Mouse (Mus musculus): ENCODE data around the gene Gm17268. TPM values are rescaled to one million over a fixed set of nuclear protein-coding genes. Genes with fewer than 3 reads are reported as not detected.

Gene Gm17268
- polyA plus RNA-seq, 1 experiment, result not detected

DNA sequence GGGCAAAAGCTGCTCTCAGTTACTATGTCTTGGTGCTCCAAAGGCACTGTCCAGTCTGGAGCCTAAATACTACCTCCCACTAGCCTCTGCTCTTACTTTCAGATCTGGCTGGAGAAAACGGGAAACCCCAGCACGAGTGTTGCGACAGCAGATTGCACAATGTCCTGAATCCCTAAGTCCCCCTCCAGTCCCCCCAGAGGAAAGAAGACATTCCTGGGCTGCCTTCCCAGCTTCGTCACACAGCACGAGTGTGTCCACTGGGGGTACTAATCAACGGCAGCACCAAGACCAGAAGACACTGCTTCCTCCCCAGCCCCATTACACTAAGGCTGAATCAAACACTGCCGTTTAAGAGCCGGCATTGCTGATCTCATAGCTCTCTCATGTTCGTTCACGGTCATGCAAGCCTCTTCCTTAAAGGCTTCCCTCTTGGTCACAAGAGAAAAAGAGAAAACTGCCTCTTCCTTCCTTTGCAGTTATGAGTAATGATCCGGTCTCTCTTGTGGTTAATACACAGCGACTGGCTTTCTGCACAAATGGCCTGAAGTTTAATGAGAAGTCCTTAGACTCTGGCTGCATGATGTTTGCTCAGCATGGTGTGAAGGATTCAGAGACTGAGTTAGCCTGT lies 31.5 kb downstream of the Gm17268 start:
- Histone ChIP-seq H3K36me3 (ENCODE audit: control insufficient read depth, insufficient read depth) (no peaks in the 10 kb centered on the region), H3K27me3 (ENCODE audit: control insufficient read depth, insufficient read depth, insufficient read length) (no peaks in the 10 kb centered on the region), H3ac (ENCODE audit: control insufficient read depth, insufficient read length, low read depth) (peak overlapping the region; percentile 1), H3K4me3 (ENCODE audit: insufficient read depth, poor library complexity, severe bottlenecking) (no peak overlapping the region), H3K79me2 (ENCODE audit: control insufficient read depth, insufficient read depth) (no peaks in the 10 kb centered on the region), H3K79me3 (ENCODE audit: low read depth) (no peaks in the 10 kb centered on the region)
- TF ChIP-seq MYOD1 (IDR thresholded peaks at IDR 0.05; ENCODE audit: control insufficient read depth, insufficient read length, low read depth), result no peak
- TF ChIP-seq USF1 (IDR thresholded peaks at IDR 0.05; ENCODE audit: low read depth), result no peak
- no peak for TF ChIP-seq MYOG (IDR thresholded peaks at IDR 0.05; ENCODE audit: control insufficient read depth, extremely low read depth, insufficient read length)
- TF ChIP-seq MAX (IDR thresholded peaks at IDR 0.05), result peak; percentile 80
- peak; percentile 100 for TF ChIP-seq CEBPB (IDR thresholded peaks at IDR 0.05; ENCODE audit: low read depth)

DNA sequence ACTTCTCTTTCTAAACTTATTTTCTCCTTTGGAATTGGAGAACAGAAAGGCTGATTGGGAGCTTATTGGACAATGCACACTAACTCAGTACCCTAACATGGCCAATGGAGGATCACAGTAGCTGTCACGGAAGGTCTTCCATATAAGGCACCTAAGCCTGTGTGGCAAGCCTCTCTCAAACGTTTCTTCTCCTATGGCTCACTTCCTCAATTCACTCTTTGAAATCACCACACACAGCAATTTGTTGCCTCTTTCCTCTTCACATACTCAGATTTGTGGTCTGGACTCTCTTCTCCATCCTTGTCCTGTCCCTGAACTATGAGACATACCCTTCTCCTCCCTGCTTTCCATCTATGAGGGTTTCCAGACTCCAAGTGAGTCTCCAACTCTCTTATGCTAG lies 33.6 kb downstream of the Gm17268 start:
- Histone ChIP-seq H3K79me2 (ENCODE audit: control insufficient read depth, insufficient read depth) (no peaks in the 10 kb centered on the region), H3K79me3 (ENCODE audit: low read depth) (no peaks in the 10 kb centered on the region)
- TF ChIP-seq MYOG (IDR thresholded peaks at IDR 0.05; ENCODE audit: control insufficient read depth, extremely low read depth, insufficient read length) (no peak), CTCF (IDR thresholded peaks at IDR 0.05; ENCODE audit: control insufficient read depth, insufficient read depth, insufficient read length) (no peak), FOSL1 (IDR thresholded peaks at IDR 0.05; ENCODE audit: insufficient read depth, low read length, poor library complexity, severe bottlenecking) (no peak), MAX (IDR thresholded peaks at IDR 0.05) (no peak)

DNA sequence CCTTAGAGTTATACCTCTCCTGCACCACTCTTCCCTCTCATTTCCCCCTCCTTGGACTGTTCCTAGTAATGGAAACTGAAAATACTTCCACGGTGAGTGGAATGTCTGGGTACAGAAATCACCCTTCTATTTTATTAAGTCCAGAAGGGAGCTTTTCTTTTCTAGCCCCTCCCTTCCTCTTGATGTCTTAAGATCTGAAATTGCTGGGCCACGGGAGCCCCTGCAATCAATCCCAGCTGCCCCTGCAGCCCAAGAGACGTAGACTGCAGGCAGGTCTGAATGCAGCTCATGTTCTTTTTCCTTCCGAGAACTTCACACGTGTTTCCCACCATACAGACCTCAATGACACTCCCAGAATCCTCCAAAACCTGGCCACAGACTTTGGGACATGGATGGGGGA lies 37.8 kb downstream of the Gm17268 start:
- Histone ChIP-seq H3K27me3 (ENCODE audit: control insufficient read depth, insufficient read depth, insufficient read length) (no peaks in the 10 kb centered on the region), H3K36me3 (ENCODE audit: control insufficient read depth, insufficient read depth) (no peaks in the 10 kb centered on the region), H3ac (ENCODE audit: control insufficient read depth, insufficient read length, low read depth) (no peak overlapping the region), H3K79me2 (ENCODE audit: control insufficient read depth, insufficient read depth) (no peaks in the 10 kb centered on the region), H3K79me3 (ENCODE audit: low read depth) (no peaks in the 10 kb centered on the region), H3K4me3 (ENCODE audit: insufficient read depth, poor library complexity, severe bottlenecking) (no peak overlapping the region)
- TF ChIP-seq CEBPB (IDR thresholded peaks at IDR 0.05; ENCODE audit: low read depth) (no peak), FOSL1 (IDR thresholded peaks at IDR 0.05; ENCODE audit: insufficient read depth, low read length, poor library complexity, severe bottlenecking) (no peak), CTCF (IDR thresholded peaks at IDR 0.05; ENCODE audit: control insufficient read depth, insufficient read depth, insufficient read length) (no peak), USF1 (IDR thresholded peaks at IDR 0.05; ENCODE audit: low read depth) (no peak), MYOG (IDR thresholded peaks at IDR 0.05; ENCODE audit: control insufficient read depth, extremely low read depth, insufficient read length) (no peak), MYOD1 (IDR thresholded peaks at IDR 0.05; ENCODE audit: control insufficient read depth, insufficient read length, low read depth) (no peak), MAX (IDR thresholded peaks at IDR 0.05) (no peak)

More for the DNA sequence above, 33.6 kb downstream of the Gm17268 start:
- no peak overlapping the region for H3K4me3 ChIP-seq (ENCODE audit: insufficient read depth, poor library complexity, severe bottlenecking)
- no peak overlapping the region for H3ac ChIP-seq (ENCODE audit: control insufficient read depth, insufficient read length, low read depth)
- H3K36me3 ChIP-seq (ENCODE audit: control insufficient read depth, insufficient read depth), result no peaks in the 10 kb centered on the region
- H3K27me3 ChIP-seq (ENCODE audit: control insufficient read depth, insufficient read depth, insufficient read length), result no peaks in the 10 kb centered on the region

DNA sequence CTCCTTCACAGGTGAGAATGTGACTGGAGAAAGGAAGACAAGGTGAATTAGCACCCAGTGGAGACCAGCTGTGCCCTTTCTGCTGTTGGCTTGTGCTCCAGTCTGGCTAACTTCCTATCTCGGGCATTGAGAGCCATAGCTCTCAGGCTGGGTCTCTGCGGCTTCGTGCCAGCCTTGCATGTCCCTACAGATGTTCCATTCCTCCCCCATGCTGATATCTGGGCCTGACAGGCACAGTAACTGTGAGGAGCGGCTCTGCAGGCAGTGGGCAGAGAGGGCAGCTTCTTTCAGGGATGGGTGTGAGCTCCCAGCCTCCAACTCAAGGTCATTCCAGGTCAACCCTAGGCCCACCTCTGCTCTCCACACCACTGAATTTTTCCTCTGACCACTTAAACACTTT lies 38.9 kb downstream of the Gm17268 start:
- Histone ChIP-seq H3K27me3 (ENCODE audit: control insufficient read depth, insufficient read depth, insufficient read length) (no peaks in the 10 kb centered on the region), H3ac (ENCODE audit: control insufficient read depth, insufficient read length, low read depth) (no peak overlapping the region), H3K79me3 (ENCODE audit: low read depth) (no peaks in the 10 kb centered on the region), H3K4me3 (ENCODE audit: insufficient read depth, poor library complexity, severe bottlenecking) (no peak overlapping the region), H3K36me3 (ENCODE audit: control insufficient read depth, insufficient read depth) (no peaks in the 10 kb centered on the region), H3K79me2 (ENCODE audit: control insufficient read depth, insufficient read depth) (no peaks in the 10 kb centered on the region)
- no peak for TF ChIP-seq MYOG (IDR thresholded peaks at IDR 0.05; ENCODE audit: control insufficient read depth, extremely low read depth, insufficient read length)
- TF ChIP-seq FOSL1 (IDR thresholded peaks at IDR 0.05; ENCODE audit: insufficient read depth, low read length, poor library complexity, severe bottlenecking), result no peak
- TF ChIP-seq USF1 (IDR thresholded peaks at IDR 0.05; ENCODE audit: low read depth), result no peak
- no peak for TF ChIP-seq MYOD1 (IDR thresholded peaks at IDR 0.05; ENCODE audit: control insufficient read depth, insufficient read length, low read depth)
- TF ChIP-seq CTCF (IDR thresholded peaks at IDR 0.05; ENCODE audit: control insufficient read depth, insufficient read depth, insufficient read length), result no peak
- TF ChIP-seq MAX (IDR thresholded peaks at IDR 0.05), result no peak
- no peak for TF ChIP-seq CEBPB (IDR thresholded peaks at IDR 0.05; ENCODE audit: low read depth)

DNA sequence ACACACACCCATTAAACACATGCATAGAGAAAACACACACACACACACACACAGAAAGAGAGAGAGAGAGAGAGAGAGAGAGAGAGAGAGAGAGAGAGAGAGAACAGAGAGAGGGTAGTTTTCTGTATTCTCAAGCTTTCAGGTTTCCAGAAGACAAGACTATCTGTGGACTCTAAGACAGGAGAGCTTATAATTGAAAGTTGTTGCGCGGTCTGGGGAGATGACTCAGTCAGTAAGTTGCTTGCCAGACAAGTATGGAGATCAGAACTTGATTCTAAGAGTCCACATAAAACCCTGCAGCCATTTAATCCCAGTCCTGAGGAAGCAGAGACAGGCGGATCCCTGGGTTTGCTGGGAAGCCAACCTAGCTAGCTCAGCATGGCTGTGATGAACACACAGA lies 39.7 kb downstream of the Gm17268 start:
- no peaks in the 10 kb centered on the region for H3K79me3 ChIP-seq (ENCODE audit: low read depth)
- H3K4me3 ChIP-seq (ENCODE audit: insufficient read depth, poor library complexity, severe bottlenecking), result no peak overlapping the region
- no peak overlapping the region for H3ac ChIP-seq (ENCODE audit: control insufficient read depth, insufficient read length, low read depth)
- no peaks in the 10 kb centered on the region for H3K27me3 ChIP-seq (ENCODE audit: control insufficient read depth, insufficient read depth, insufficient read length)
- H3K79me2 ChIP-seq (ENCODE audit: control insufficient read depth, insufficient read depth), result no peaks in the 10 kb centered on the region
- no peaks in the 10 kb centered on the region for H3K36me3 ChIP-seq (ENCODE audit: control insufficient read depth, insufficient read depth)
- TF ChIP-seq USF1 (IDR thresholded peaks at IDR 0.05; ENCODE audit: low read depth) (no peak), MYOD1 (IDR thresholded peaks at IDR 0.05; ENCODE audit: control insufficient read depth, insufficient read length, low read depth) (no peak), MYOG (IDR thresholded peaks at IDR 0.05; ENCODE audit: control insufficient read depth, extremely low read depth, insufficient read length) (no peak), MAX (IDR thresholded peaks at IDR 0.05) (no peak), CEBPB (IDR thresholded peaks at IDR 0.05; ENCODE audit: low read depth) (no peak), CTCF (IDR thresholded peaks at IDR 0.05; ENCODE audit: control insufficient read depth, insufficient read depth, insufficient read length) (no peak), FOSL1 (IDR thresholded peaks at IDR 0.05; ENCODE audit: insufficient read depth, low read length, poor library complexity, severe bottlenecking) (no peak)

DNA sequence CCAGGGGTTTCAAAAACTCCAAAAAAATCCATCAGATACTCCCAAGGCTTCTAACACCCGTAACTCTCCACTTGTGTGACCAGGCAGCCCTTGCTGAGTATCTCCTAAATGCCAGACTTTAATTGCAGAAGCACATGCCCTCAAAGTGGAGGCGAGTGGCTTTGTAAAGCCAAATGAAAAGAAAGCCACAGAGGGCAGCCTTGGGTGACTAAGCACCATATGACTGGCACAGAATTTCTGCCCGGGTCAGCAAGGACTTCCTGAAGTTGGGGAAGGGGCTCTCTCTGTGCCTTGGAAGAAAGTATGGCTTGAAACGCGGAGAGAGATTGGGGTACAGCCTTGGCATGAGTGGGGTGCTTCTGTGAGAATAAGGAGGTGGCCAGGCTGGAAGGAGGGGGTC lies 41.3 kb downstream of the Gm17268 start:
- TF ChIP-seq MAX (IDR thresholded peaks at IDR 0.05), result no peak
- TF ChIP-seq CEBPB (IDR thresholded peaks at IDR 0.05; ENCODE audit: low read depth), result no peak
- no peak for TF ChIP-seq FOSL1 (IDR thresholded peaks at IDR 0.05; ENCODE audit: insufficient read depth, low read length, poor library complexity, severe bottlenecking)
- TF ChIP-seq CTCF (IDR thresholded peaks at IDR 0.05; ENCODE audit: control insufficient read depth, insufficient read depth, insufficient read length), result no peak
- TF ChIP-seq USF1 (IDR thresholded peaks at IDR 0.05; ENCODE audit: low read depth), result no peak
- TF ChIP-seq MYOD1 (IDR thresholded peaks at IDR 0.05; ENCODE audit: control insufficient read depth, insufficient read length, low read depth), result no peak
- TF ChIP-seq MYOG (IDR thresholded peaks at IDR 0.05; ENCODE audit: control insufficient read depth, extremely low read depth, insufficient read length), result no peak
- no peaks in the 10 kb centered on the region for H3K27me3 ChIP-seq (ENCODE audit: control insufficient read depth, insufficient read depth, insufficient read length)
- H3K4me3 ChIP-seq (ENCODE audit: insufficient read depth, poor library complexity, severe bottlenecking), result no peak overlapping the region
- no peaks in the 10 kb centered on the region for H3K36me3 ChIP-seq (ENCODE audit: control insufficient read depth, insufficient read depth)
- no peaks in the 10 kb centered on the region for H3K79me3 ChIP-seq (ENCODE audit: low read depth)
- H3ac ChIP-seq (ENCODE audit: control insufficient read depth, insufficient read length, low read depth), result no peak overlapping the region
- H3K79me2 ChIP-seq (ENCODE audit: control insufficient read depth, insufficient read depth), result no peaks in the 10 kb centered on the region
